Mouse (Mus musculus): ENCODE data around the gene Trpm2. TPM values are rescaled to one million over a fixed set of nuclear protein-coding genes. Genes with fewer than 3 reads are reported as not detected.
"Not testable (repeated sequence)": the region's sequence is repeated elsewhere in the genome, so short reads cannot be mapped to it uniquely, and the experiment has no call there.

The Trpm2 gene
- polyA plus RNA-seq, 1 experiment from 2014 or later = 0.34 TPM

DNA sequence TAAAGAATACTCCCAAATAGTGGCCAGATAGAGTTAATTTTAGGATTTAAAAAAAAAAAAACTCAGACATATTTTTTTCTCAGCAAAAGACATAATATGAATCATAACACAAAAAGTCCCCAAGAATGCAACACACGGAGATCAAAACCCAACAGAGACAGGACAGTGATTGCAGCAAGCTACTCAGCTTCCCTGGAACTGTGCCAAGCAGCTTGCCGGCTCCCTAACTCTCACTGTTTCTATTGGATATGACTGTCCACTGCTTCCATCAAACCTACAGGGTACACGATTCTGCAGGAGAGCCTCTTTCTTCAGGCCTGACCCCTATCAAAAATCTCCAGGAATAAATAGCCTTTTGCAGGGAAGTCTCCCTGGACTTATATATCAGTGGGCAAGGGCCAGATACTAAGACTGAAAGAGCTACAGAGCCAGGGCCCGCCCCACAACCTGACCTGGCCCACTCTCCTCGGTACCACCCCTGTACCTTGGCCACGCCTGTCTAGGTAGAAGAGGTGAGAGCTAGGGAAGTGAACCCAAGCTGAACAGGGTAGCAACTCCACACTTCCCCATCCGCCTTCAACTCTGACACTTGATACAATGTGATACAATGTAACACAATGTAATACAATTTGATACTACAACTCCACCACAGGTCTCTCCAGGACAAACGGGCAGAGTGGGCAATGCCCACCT lies 6.2 kb upstream of the Trpm2 start:
- 57% methylated on average over 8 of the region's 8 CpGs for WGBS
- Histone ChIP-seq H3K9me3 (replicated peaks) (no peaks in the 10 kb centered on the region), H3K4me2 (no peak overlapping the region), H3K36me3 (peaks cover 7% of the 10 kb centered on the region; the same call in 1 of the 2 replicates), H3K9ac (no peak overlapping the region), H3K4me1 (replicated peaks) (peaks cover 11% of the 10 kb centered on the region), H3K27ac (no peak overlapping the region), H3K27me3 (no peaks in the 10 kb centered on the region; the same call in 1 of the 2 replicates), H3K4me3 (no peak overlapping the region)
- no peak for ATAC-seq (replicated peaks; ENCODE audit: insufficient number of reproducible peaks, insufficient read depth, low FRiP score, low read depth)

DNA sequence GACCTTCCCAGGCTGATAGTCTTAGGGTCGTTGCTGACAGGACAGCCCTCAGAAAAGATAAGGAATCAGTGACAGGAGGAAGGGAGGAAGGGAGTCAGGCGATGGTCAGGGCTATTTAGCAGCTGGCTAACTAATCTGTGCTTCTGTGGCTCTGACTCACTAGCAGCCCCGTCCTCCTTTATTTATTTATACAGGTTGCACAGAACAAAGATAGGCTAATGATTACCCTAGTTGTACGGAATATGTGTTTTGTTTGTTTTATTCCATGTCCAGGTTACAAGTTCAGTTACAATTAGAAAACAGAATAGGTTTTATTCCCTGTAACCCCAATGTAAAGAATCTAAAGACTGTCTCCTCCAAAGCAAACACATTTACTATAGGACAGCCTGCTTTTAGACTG lies 5.3 kb upstream of the Trpm2 start:
- Histone ChIP-seq H3K9me3 (replicated peaks) (no peaks in the 10 kb centered on the region), H3K4me3 (no peak overlapping the region), H3K4me2 (no peak overlapping the region), H3K27ac (no peak overlapping the region), H3K27me3 (peaks cover under 1% of the 10 kb centered on the region), H3K4me1 (replicated peaks) (peaks cover 11% of the 10 kb centered on the region), H3K9ac (no peak overlapping the region), H3K36me3 (0 out of 2 replicates have a peak, but pooled peaks cover 6% of the 10 kb centered on the region)
- WGBS = 5% methylated on average over 4 of the region's 4 CpGs
- no peak for ATAC-seq (replicated peaks; ENCODE audit: insufficient number of reproducible peaks, insufficient read depth, low FRiP score, low read depth)

DNA sequence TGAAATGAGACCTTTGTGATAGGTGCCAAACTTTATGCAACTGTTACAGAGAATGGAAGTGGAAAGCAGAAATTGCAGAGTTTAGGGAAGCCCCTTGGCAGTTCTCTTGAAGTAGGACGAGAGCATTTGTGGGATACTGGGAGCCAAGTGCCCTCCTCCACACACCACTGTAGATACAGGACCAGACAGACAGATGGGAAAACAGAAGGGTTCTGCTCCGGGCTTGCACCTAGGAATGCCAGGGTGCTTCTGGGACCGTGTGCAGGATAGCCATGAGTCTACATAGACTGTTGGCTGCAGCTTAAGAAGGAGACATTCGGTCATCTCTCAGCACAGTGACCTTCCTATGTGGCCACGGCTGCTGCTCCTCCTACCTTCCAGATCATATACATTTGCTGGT lies 4.4 kb upstream of the Trpm2 start:
- peaks cover 12% of the 10 kb centered on the region for H3K4me1 ChIP-seq (replicated peaks)
- H3K9ac ChIP-seq = no peak overlapping the region
- 56% methylated on average over 5 of the region's 5 CpGs for WGBS
- no peaks in the 10 kb centered on the region for H3K9me3 ChIP-seq (replicated peaks)
- H3K27me3 ChIP-seq = peaks cover 9% of the 10 kb centered on the region
- H3K36me3 ChIP-seq = no peaks in the 10 kb centered on the region
- no peak overlapping the region for H3K4me3 ChIP-seq
- no peak for ATAC-seq (replicated peaks; ENCODE audit: insufficient number of reproducible peaks, insufficient read depth, low FRiP score, low read depth)
- H3K4me2 ChIP-seq = no peak overlapping the region
- no peak overlapping the region for H3K27ac ChIP-seq

DNA sequence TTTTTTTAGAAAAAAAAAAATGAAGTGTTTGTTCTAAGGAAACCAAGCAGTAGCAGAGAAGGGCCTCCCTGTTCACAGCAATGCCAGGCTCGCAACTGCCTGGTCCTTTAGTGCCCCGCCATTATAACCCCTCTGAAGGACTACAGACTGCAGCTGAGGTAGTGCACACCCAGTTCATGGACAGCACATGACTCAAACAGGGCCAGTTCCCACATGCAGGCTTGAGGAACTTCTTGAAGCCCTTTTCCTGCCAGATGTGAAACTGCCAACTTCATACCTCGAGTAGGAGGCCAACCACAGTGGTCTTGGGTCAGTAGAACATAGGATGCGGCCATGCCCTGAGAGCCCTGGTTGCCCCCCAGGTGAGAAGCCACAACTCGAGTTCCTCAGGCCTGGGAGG lies 4.0 kb upstream of the Trpm2 start:
- no peak overlapping the region for H3K4me2 ChIP-seq
- no peaks in the 10 kb centered on the region for H3K9me3 ChIP-seq (replicated peaks)
- H3K9ac ChIP-seq = no peak overlapping the region
- WGBS = 66% methylated on average over 5 of the region's 5 CpGs
- no peak for ATAC-seq (replicated peaks; ENCODE audit: insufficient number of reproducible peaks, insufficient read depth, low FRiP score, low read depth)
- H3K4me3 ChIP-seq = no peak overlapping the region
- H3K36me3 ChIP-seq = no peaks in the 10 kb centered on the region
- peaks cover 14% of the 10 kb centered on the region for H3K27me3 ChIP-seq
- no peak overlapping the region for H3K27ac ChIP-seq
- H3K4me1 ChIP-seq (replicated peaks) = peaks cover 17% of the 10 kb centered on the region

DNA sequence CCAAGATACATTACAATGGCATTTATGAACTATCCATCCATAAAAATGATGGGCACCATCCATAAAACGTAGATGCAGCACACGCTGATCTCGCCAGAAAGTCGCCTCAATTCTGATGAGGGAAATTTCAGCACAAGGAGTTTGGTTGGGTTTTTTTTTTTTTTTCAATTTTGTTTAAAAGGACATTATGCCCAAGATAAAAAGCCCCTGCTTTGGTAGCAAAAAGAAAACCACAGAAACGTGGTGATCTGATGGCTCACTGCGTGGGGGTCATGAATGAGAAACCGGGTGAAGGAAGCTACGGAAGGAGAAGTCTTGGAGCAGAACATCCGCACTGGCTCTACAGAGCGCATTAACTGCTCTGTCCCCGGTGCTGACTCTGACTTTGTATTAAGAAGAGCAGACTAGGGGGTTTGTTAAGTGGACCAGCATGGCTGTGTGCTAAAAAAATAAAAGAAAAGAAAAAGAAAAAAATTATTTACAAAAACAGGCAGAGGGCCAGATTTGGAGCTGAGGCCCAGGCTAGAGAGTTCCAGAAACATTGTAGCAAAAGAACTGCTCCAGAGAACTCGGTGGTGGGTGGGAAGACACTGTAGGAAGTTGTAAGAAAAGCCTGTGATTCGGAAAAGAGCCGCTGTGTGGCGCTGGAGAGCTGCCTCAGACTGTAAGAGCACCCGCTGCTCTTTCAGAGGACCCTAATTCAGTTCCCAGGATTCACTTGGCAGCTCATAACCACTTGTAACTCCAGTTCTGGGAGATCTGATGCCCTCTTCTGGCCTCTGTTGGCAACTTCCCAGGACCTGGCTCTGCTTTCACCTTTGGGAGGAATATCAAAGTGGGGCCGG lies 1.6 kb upstream of the Trpm2 start:
- H3K36me3 ChIP-seq = no peaks in the 10 kb centered on the region
- H3K4me3 ChIP-seq = no peak overlapping the region
- peaks cover 8% of the 10 kb centered on the region for H3K4me1 ChIP-seq (replicated peaks)
- no peaks in the 10 kb centered on the region for H3K9me3 ChIP-seq (replicated peaks)
- no peak overlapping the region for H3K27ac ChIP-seq
- H3K4me2 ChIP-seq = no peak overlapping the region
- no peak for ATAC-seq (replicated peaks; ENCODE audit: insufficient number of reproducible peaks, insufficient read depth, low FRiP score, low read depth)
- no peak overlapping the region for H3K9ac ChIP-seq
- H3K27me3 ChIP-seq = peaks cover 35% of the 10 kb centered on the region
- 58% methylated on average over 17 of the region's 17 CpGs for WGBS

DNA sequence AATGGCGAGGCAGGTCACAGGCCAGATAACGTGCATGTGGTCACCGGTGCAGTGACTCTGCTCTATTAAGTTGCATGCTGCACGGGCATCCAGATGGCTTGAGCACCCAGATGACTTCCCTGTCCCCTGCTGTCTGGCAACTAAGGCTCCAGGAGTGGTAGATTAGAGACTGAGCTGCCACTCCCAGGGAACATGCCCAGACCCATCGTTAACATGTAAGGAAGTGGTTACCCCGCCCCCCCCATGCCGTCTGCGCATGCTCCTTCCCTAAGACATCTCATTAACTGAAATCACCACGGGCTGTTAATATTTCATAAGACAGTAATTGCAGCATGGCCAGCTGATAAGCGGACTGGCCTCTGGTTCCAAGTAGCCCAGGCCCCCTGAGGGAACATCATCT lies 828 bp upstream of the Trpm2 start:
- Histone ChIP-seq H3K36me3 (no peaks in the 10 kb centered on the region), H3K4me3 (no peak overlapping the region), H3K4me1 (replicated peaks) (peaks cover 8% of the 10 kb centered on the region), H3K27me3 (peaks cover 41% of the 10 kb centered on the region), H3K9me3 (replicated peaks) (no peaks in the 10 kb centered on the region), H3K9ac (no peak overlapping the region), H3K27ac (no peak overlapping the region), H3K4me2 (no peak overlapping the region)
- 73% methylated on average over 10 of the region's 10 CpGs for WGBS
- ATAC-seq (replicated peaks; ENCODE audit: insufficient number of reproducible peaks, insufficient read depth, low FRiP score, low read depth) = no peak

DNA sequence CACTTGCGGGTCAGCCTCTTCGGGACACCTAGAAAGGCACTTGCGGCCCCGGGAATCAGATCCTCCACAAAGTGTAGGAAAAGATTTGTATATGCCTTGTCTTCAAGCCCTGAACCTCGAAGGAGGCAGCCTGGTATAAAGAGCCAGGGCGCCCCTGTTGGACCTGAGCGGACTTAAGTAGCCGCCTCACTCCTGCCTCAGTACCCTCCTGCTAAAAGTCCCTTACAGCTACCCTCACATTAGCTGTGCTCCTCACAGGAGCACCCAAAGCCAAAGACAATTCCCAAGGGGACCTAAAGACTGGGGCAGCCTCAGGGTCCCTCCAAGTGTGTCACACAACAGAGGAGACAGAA lies 414 bp downstream of the Trpm2 start:
- H3K4me3 ChIP-seq = peak overlapping the region; percentile 33
- H3K4me1 ChIP-seq (replicated peaks) = peaks cover 8% of the 10 kb centered on the region
- H3K36me3 ChIP-seq = no peaks in the 10 kb centered on the region
- no peaks in the 10 kb centered on the region for H3K9me3 ChIP-seq (replicated peaks)
- H3K27ac ChIP-seq = no peak overlapping the region
- WGBS = 16% methylated on average over 8 of the region's 8 CpGs
- H3K27me3 ChIP-seq = peaks cover 41% of the 10 kb centered on the region
- H3K9ac ChIP-seq = no peak overlapping the region
- peak overlapping the region; percentile 58 for H3K4me2 ChIP-seq
- no peak for ATAC-seq (replicated peaks; ENCODE audit: insufficient number of reproducible peaks, insufficient read depth, low FRiP score, low read depth)

DNA sequence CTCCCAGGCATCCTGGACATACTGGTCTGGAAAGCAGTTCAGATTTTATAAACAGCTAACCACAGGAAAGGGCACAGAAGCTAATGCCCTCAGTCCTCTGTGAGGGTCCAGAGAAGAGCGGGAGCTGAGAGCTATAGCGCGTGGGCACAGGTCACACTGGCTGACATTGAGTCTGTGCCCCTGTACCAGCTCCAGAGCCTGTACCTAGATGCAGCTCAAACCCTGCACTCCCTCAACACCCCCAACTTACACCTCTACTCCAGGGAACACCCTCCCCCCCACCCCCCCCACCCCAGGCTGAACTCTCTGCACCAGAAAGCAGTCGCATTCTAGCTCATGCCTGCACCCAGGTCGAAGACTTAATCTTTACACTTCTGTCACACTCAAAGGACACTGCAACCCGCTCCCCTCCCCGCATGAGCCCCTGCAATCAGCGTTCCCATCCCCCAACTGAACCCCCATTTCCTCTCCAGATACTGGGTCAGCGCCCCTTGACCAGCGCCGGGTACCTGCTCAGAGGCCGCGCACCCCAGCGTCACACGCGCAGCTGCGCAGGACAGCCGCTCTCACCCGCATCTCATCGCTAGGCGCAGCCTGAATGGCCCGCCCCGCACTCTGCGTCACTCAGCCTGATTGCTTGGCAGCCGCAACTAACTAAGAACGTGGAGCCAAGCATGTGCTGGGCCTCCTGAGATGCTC lies 940 bp downstream of the Trpm2 start:
- H3K27me3 ChIP-seq = peaks cover 41% of the 10 kb centered on the region
- H3K9me3 ChIP-seq (replicated peaks) = no peaks in the 10 kb centered on the region
- no peak overlapping the region for H3K9ac ChIP-seq
- ATAC-seq (replicated peaks; ENCODE audit: insufficient number of reproducible peaks, insufficient read depth, low FRiP score, low read depth) = no peak
- H3K4me2 ChIP-seq = peak overlapping the region; percentile 58
- H3K27ac ChIP-seq = no peak overlapping the region
- H3K4me1 ChIP-seq (replicated peaks) = peaks cover 8% of the 10 kb centered on the region
- WGBS = 7% methylated on average over 26 of the region's 26 CpGs
- no peaks in the 10 kb centered on the region for H3K36me3 ChIP-seq
- peak overlapping the region; percentile 33 for H3K4me3 ChIP-seq

DNA sequence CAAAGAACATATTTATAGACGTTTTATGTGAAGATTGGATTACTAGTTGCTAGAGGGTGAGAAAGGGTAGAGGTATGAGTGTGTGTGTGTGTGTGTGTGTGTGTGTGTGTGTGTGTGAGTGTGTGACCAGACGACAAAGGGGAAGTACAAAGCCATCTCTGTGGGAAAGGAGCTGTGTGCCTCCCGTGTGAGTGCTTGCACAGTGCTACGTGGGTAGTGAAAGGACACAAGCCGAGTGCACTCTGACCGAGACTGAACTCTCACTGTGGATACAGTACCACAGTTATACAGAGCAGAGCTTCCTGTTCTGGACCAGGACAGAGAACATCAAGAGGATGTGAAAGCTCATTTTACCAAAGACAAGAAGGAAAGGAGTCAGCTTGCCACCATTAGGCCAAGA lies 6.4 kb downstream of the Trpm2 start:
- H3K4me2 ChIP-seq = no peak overlapping the region
- ATAC-seq (replicated peaks; ENCODE audit: insufficient number of reproducible peaks, insufficient read depth, low FRiP score, low read depth) = no peak
- H3K4me1 ChIP-seq (replicated peaks) = no peaks in the 10 kb centered on the region; the same call in 1 of the 2 replicates
- no peaks in the 10 kb centered on the region for H3K9me3 ChIP-seq (replicated peaks)
- H3K9ac ChIP-seq = no peak overlapping the region
- WGBS = 66% methylated on average over 6 of the region's 6 CpGs
- H3K36me3 ChIP-seq = no peaks in the 10 kb centered on the region
- no peak overlapping the region for H3K4me3 ChIP-seq
- H3K27me3 ChIP-seq = peaks cover 24% of the 10 kb centered on the region
- H3K27ac ChIP-seq = no peak overlapping the region

DNA sequence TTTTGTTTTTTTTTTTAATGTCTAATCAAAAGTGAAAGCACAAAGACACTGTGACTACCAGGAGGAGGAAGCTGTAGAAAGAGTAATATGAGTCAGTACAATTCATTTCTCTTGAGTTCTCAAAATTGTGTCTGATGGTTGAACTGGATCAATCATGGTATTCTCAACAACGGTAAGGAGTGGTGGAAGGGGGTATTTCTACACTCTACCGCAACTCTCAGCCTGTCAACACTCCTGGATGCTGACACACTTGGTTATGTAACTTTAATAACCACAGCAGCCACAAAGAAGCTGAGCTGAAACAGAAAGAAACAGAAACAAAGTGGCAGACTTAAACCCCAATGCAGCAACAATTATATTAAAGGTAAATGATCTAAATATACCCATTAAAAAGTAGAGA lies 7.6 kb downstream of the Trpm2 start:
- Histone ChIP-seq H3K9ac (no peak overlapping the region), H3K4me2 (no peak overlapping the region), H3K27me3 (peaks cover 11% of the 10 kb centered on the region), H3K4me3 (no peak overlapping the region), H3K27ac (no peak overlapping the region), H3K36me3 (no peaks in the 10 kb centered on the region), H3K4me1 (replicated peaks) (no peaks in the 10 kb centered on the region), H3K9me3 (replicated peaks) (no peaks in the 10 kb centered on the region)
- ATAC-seq (replicated peaks; ENCODE audit: insufficient number of reproducible peaks, insufficient read depth, low FRiP score, low read depth) = no peak
- 81% methylated on average over 2 of the region's 2 CpGs for WGBS

DNA sequence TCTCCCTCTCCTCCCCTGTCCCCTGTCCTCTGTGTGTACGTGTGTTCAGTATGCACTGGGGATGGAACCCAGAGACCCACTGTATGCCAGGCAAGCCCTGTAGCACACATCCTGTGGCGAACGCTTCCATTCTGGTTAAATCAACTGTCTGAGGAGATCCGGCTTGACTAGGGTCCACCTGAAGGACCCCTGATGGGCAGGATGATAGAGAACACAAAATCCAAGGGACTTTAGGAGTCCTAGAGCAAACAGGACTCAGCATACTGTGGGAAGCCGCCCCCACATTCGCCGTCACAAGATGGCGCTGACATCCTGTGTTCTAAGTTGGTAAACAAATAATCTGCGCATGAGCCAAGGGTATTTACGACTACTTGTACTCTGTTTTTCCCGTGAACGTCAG lies 19.9 kb downstream of the Trpm2 start:
- not testable (repeated sequence) for H3K4me2 ChIP-seq; H3K4me3 ChIP-seq; ATAC-seq (replicated peaks; ENCODE audit: insufficient number of reproducible peaks, insufficient read depth, low FRiP score, low read depth); H3K27ac ChIP-seq; H3K9me3 ChIP-seq (replicated peaks); H3K27me3 ChIP-seq; H3K9ac ChIP-seq; H3K4me1 ChIP-seq (replicated peaks); H3K36me3 ChIP-seq
- 92% methylated on average over 9 of the region's 12 CpGs for WGBS
